Mouse (Mus musculus) liver, adult 2 months (tissue): Measurements from ENCODE around the gene Inpp5f.

Experiments
- CTCF ChIP-seq: fragments of 200-500 bp; IDR thresholded peaks from 2 replicates; pipeline ENCODE4 v1.5.1; 2011; ENCODE audit warnings: low read depth, low read length, control low read depth
- POLR2A ChIP-seq: fragments of 200-500 bp; IDR thresholded peaks from 2 replicates; pipeline ENCODE4 v1.6.1; 2011; ENCODE audit warnings: low read length, control low read depth; ENCODE audit not compliant: insufficient read depth; ENCODE audit errors: extremely low read depth

GRCm38 (mm10) chr7:128744684-128745485 lies 133.8 kb downstream of the Inpp5f start, which contains the start of gene Sec23ip:
- TF ChIP-seq CTCF: no peak
- TF ChIP-seq POLR2A: peak; percentile 81
